Mouse (Mus musculus) bone marrow, adult 2 months (tissue): Measurements from ENCODE around the gene Gm45062. TPM values are rescaled to one million over a fixed set of nuclear protein-coding genes. Genes with fewer than 3 reads are reported as not detected.

ENCODE experiments used
- H3K27ac ChIP-seq: fragments of 200-500 bp; 2 replicates; pipeline ENCODE4 v1.5.1; 2012; ENCODE audit warnings: low read depth, mild to moderate bottlenecking, control low read depth, inconsistent platforms, low read length; ENCODE audit not compliant: control insufficient read depth, poor library complexity, insufficient read depth
- H3K4me1 ChIP-seq: fragments of 200-500 bp; 2 replicates; pipeline ENCODE4 v1.6.1; 2011; ENCODE audit warnings: low read length; ENCODE audit not compliant: control insufficient read depth, insufficient read depth
- H3K4me3 ChIP-seq: fragments of 200-500 bp; replicated peaks from 2 replicates; pipeline ENCODE3; 2011; ENCODE audit warnings: mild to moderate bottlenecking, low read depth, low read length, control low read depth; ENCODE audit not compliant: control insufficient read depth
- CTCF ChIP-seq: fragments of 200-500 bp; IDR thresholded peaks from 2 replicates; pipeline ENCODE4 v1.5.1; 2011; ENCODE audit warnings: low read length, control low read depth; ENCODE audit not compliant: control insufficient read depth, insufficient read depth
- POLR2A ChIP-seq: fragments of 200-500 bp; IDR thresholded peaks from 2 replicates; pipeline ENCODE4 v1.6.1; 2011; ENCODE audit warnings: low read depth, mild to moderate bottlenecking, control low read depth, low read length, borderline replicate concordance; ENCODE audit not compliant: control insufficient read depth
- WGBS: fragments of 180-500 bp; shearing (Covaris S2); methylation state at CpG from one replicate; pipeline ENCODE4 v1.1.7; 2018; 5-methylcytosine and 5-hydroxymethylcytosine counted together
- polyA plus RNA-seq: library from polyadenylated mRNA; stranded (reverse); fragments of >200 nt; gene quantifications from 2 replicates; pipeline ENCODE4 v1.2.4, GENCODE M21; 2011; ENCODE audit warnings: low replicate concordance; ENCODE audit not compliant: missing spikeins, insufficient read depth, insufficient read length

The Gm45062 gene
- polyA plus RNA-seq, 1 experiment = 4.1 TPM

DNA sequence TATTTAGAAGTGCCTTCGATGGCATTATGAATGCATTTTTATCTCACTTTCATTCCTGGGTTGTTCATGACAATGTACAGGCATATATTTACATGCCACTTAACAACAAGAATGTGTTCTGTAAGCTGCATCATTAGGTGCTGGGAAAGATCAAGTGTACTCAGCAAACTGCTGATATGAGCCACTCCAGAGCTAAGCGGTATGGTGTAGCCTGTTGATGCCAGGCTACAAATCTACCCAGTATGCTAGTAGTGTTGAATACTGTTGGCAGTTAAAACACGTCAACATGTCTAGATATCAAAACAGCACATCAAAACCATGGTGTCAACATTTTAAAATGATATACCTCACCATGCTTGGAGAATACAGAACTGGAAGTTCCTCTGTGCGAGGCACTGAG is 150.6 kb downstream of the Gm45062 start:
- TF ChIP-seq CTCF (no peak), POLR2A (no peak)
- Histone ChIP-seq H3K4me1 (no peaks in the 10 kb centered on the region; the same call in 1 of the 2 replicates), H3K27ac (no peak overlapping the region), H3K4me3 (no peak overlapping the region)
- 80% methylated on average over 4 of the region's 4 CpGs for WGBS

- H3K4me1 ChIP-seq = no peaks in the 10 kb centered on the region; the same call in 1 of the 2 replicates
- no peak overlapping the region for H3K4me3 ChIP-seq
- TF ChIP-seq POLR2A (no peak), CTCF (no peak)
- 73% methylated on average over 10 of the region's 10 CpGs for WGBS
- H3K27ac ChIP-seq = no peak overlapping the region
Observed at GRCm38 (mm10) chr6:8412845-8413598, 153.8 kb downstream of the Gm45062 start.

GRCm38 (mm10) chr6:8414020-8414419 is 154.8 kb downstream of the Gm45062 start:
- H3K27ac ChIP-seq = no peak overlapping the region
- TF ChIP-seq POLR2A (no peak), CTCF (no peak)
- no peak overlapping the region for H3K4me3 ChIP-seq
- no peaks in the 10 kb centered on the region; the same call in 1 of the 2 replicates for H3K4me1 ChIP-seq
- 88% methylated on average over 9 of the region's 9 CpGs for WGBS

- H3K4me3 ChIP-seq = no peak overlapping the region
- 71% methylated on average over 5 of the region's 5 CpGs for WGBS
- no peaks in the 10 kb centered on the region; the same call in 1 of the 2 replicates for H3K4me1 ChIP-seq
- TF ChIP-seq CTCF (no peak), POLR2A (no peak)
- no peak overlapping the region for H3K27ac ChIP-seq
Observed at GRCm38 (mm10) chr6:8415823-8416222, 156.6 kb downstream of the Gm45062 start.

DNA sequence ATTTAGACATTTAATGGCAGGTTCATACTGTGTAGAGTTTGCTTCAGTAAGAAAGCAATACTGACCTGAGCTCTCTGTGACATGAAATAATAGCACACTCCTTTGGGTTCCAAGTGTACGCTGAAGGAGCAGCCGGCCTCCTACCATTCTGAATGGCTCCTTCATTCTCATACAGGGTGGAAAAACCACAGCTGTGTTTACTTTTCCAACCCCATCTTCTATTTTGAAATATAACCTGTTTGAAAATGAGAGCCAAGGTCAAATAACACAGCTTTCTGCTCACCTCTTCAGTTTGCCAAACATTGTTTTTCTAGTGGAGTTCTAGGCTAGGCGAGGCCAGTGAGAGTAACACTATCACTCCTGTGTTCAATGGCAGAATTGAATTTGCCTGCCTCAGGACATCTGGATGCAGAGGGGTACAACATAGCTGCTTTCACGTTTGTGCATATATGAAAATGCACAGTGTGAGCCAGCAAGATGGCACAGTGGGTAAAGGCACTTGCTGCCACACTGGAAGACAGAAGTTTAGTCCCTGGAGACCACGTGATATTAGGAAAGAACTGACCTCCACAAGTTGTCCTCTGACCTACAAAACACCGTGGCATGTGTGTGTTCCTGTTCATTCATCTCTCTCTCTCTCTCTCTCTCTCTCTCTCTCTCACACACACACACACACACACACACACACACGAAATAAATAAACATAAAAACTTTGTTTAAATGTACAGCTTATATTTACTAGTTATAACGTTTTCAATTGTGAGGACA is 157.7 kb downstream of the Gm45062 start:
- Histone ChIP-seq H3K4me3 (no peak overlapping the region), H3K27ac (no peak overlapping the region), H3K4me1 (no peaks in the 10 kb centered on the region; the same call in 1 of the 2 replicates)
- WGBS = 81% methylated on average over 8 of the region's 8 CpGs
- TF ChIP-seq CTCF = no peak
- no peak for TF ChIP-seq POLR2A

DNA sequence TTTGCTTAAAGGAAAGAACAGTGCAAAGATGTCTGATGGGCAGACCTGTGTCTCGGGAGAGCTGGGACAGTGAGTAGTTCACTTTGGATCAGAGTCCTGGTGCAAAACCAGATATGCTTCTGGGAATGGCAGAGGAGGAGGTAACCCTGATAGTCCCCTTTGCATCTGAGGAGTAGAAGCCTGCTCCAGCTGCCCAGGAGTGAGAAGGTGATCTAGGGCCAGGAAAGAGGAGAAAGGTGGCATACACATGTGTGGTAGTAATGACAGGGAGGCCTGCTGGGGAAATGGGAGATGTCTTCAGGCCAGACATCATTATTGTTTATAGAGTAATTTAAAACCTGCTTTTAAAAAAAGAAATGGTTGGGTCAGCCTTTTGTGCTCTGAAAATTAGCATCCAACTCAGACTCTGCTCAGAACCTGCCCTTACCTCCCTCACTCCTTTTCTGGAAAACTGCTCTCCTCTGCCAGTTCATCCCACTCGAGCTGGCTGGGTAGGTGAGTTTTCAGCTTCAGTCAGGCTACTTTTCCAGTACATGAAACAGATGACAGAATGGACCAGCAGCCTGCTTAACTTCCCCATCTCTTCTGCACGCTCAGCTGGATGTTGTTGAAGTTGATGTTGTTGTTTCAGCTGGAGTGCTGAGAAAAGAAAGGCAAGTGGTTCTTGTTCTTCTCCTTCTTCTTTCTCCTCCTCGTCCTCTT is 160.4 kb downstream of the Gm45062 start:
- 54% methylated on average over 4 of the region's 4 CpGs for WGBS

DNA sequence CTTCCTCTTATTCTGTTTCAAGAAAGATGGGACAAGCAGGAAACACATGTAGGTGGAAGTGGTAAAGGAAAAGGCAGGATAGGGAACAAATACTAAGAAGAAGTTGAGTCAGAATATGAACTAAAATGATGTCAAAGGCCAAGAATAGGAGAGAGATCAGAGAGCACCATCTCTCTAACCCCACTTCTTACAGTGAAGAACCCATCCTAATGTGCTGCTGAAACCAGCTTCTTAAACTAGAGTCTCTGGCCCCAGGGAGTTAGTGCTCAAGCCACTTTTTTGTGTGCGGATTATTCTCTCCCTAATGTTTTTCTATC is 160.9 kb downstream of the Gm45062 start:
- H3K4me3 ChIP-seq = no peak overlapping the region
- TF ChIP-seq POLR2A (no peak), CTCF (no peak)
- H3K4me1 ChIP-seq = no peaks in the 10 kb centered on the region; the same call in 1 of the 2 replicates
- no peak overlapping the region for H3K27ac ChIP-seq
- WGBS = 79% methylated on average over 1 of the region's 1 CpGs

More for the DNA sequence above, 160.4 kb downstream of the Gm45062 start:
- Histone ChIP-seq H3K27ac (no peak overlapping the region), H3K4me3 (no peak overlapping the region), H3K4me1 (no peaks in the 10 kb centered on the region; the same call in 1 of the 2 replicates)
- TF ChIP-seq POLR2A (no peak), CTCF (no peak)

DNA sequence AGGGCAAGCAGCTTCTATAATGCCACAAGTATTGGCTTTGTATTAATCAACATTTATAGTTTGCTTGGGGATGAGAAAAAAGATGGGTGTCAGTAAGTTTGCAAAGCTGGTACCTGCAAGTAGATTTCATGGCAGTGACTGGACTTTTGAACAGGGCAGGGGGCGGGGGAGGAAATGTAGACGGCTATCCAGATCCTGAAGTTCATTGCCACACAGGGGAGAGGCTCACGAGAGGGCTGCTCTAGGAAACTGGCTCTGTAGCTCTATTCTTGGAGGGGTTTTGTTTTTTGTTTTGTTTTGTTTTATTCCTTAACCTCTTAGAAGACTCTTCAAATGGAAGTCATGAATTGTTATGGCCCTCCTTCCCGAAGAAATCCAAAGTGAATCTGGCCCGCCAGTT is 162.2 kb downstream of the Gm45062 start:
- WGBS = 83% methylated on average over 5 of the region's 5 CpGs
- TF ChIP-seq POLR2A = no peak
- no peak for TF ChIP-seq CTCF
- Histone ChIP-seq H3K27ac (no peak overlapping the region), H3K4me1 (no peaks in the 10 kb centered on the region; the same call in none of the 2 replicates), H3K4me3 (no peak overlapping the region)
